Mouse (Mus musculus): ENCODE data around the gene Tmem229b. TPM values are rescaled to one million over a fixed set of nuclear protein-coding genes. Genes with fewer than 3 reads are reported as not detected.
"Not testable (repeated sequence)": the region's sequence is repeated elsewhere in the genome, so short reads cannot be mapped to it uniquely, and the experiment has no call there.

The Tmem229b gene
- polyA plus RNA-seq, 1 experiment from 2014 or later: 7.9 TPM

GRCm38 (mm10) chr12:78936494-78936893, 70.9 kb downstream of the Tmem229b start:
- no peaks in the 10 kb centered on the region for H3K4me1 ChIP-seq (replicated peaks; ENCODE audit: control insufficient read depth, insufficient read depth, low read length)
- 77% methylated on average over 4 of the region's 4 CpGs for WGBS
- no peaks in the 10 kb centered on the region for H3K36me3 ChIP-seq (ENCODE audit: control insufficient read depth, insufficient read depth, low read length)
- H3K9ac ChIP-seq (ENCODE audit: low read length): no peak overlapping the region
- DNase-seq (ENCODE audit: low spot score): no peak
- H3K9me3 ChIP-seq (ENCODE audit: control insufficient read depth, low read length): no peaks in the 10 kb centered on the region
- no peak overlapping the region for H3K4me3 ChIP-seq (ENCODE audit: low read depth, low read length)
- H3K27me3 ChIP-seq (ENCODE audit: control insufficient read depth, insufficient read depth, low read length): no peaks in the 10 kb centered on the region
- no peak overlapping the region for H3K27ac ChIP-seq (ENCODE audit: low read depth, low read length)
- no peak for ATAC-seq (replicated peaks; ENCODE audit: low FRiP score)
- no peak overlapping the region for H3K4me2 ChIP-seq (ENCODE audit: low read depth, low read length, severe bottlenecking)

GRCm38 (mm10) chr12:78929900-78930299, 77.5 kb downstream of the Tmem229b start:
- Histone ChIP-seq H3K27me3 (ENCODE audit: control insufficient read depth, insufficient read depth, low read length) (no peaks in the 10 kb centered on the region), H3K4me1 (replicated peaks; ENCODE audit: control insufficient read depth, insufficient read depth, low read length) (no peaks in the 10 kb centered on the region), H3K9ac (ENCODE audit: low read length) (no peak overlapping the region), H3K9me3 (ENCODE audit: control insufficient read depth, low read length) (no peaks in the 10 kb centered on the region), H3K4me2 (ENCODE audit: low read depth, low read length, severe bottlenecking) (no peak overlapping the region), H3K36me3 (ENCODE audit: control insufficient read depth, insufficient read depth, low read length) (no peaks in the 10 kb centered on the region), H3K4me3 (ENCODE audit: low read depth, low read length) (no peak overlapping the region), H3K27ac (ENCODE audit: low read depth, low read length) (no peak overlapping the region)
- WGBS: 83% methylated on average over 1 of the region's 1 CpGs
- DNase-seq (ENCODE audit: low spot score) (no peak), ATAC-seq (replicated peaks; ENCODE audit: low FRiP score) (no peak)

- H3K27ac ChIP-seq (ENCODE audit: low read depth, low read length): no peak overlapping the region
- WGBS: 87% methylated on average over 5 of the region's 5 CpGs
These were observed 80.1 kb downstream of the Tmem229b start for GRCm38 (mm10) chr12:78927287-78927686.

GRCm38 (mm10) chr12:78923539-78924189, 83.8 kb downstream of the Tmem229b start:
- ATAC-seq (replicated peaks; ENCODE audit: low FRiP score): no peak
- no peak overlapping the region for H3K27ac ChIP-seq (ENCODE audit: low read depth, low read length)
- WGBS: 95% methylated on average over 7 of the region's 7 CpGs
- H3K4me2 ChIP-seq (ENCODE audit: low read depth, low read length, severe bottlenecking): no peak overlapping the region
- H3K27me3 ChIP-seq (ENCODE audit: control insufficient read depth, insufficient read depth, low read length): no peaks in the 10 kb centered on the region
- H3K36me3 ChIP-seq (ENCODE audit: control insufficient read depth, insufficient read depth, low read length): no peaks in the 10 kb centered on the region
- no peak overlapping the region for H3K9ac ChIP-seq (ENCODE audit: low read length)
- DNase-seq (ENCODE audit: low spot score): no peak
- H3K4me1 ChIP-seq (replicated peaks; ENCODE audit: control insufficient read depth, insufficient read depth, low read length): no peaks in the 10 kb centered on the region
- H3K4me3 ChIP-seq (ENCODE audit: low read depth, low read length): no peak overlapping the region
- no peaks in the 10 kb centered on the region for H3K9me3 ChIP-seq (ENCODE audit: control insufficient read depth, low read length)

More at GRCm38 (mm10) chr12:78927287-78927686, 80.1 kb downstream of the Tmem229b start:
- no peaks in the 10 kb centered on the region for H3K4me1 ChIP-seq (replicated peaks; ENCODE audit: control insufficient read depth, insufficient read depth, low read length)
- no peak overlapping the region for H3K4me3 ChIP-seq (ENCODE audit: low read depth, low read length)
- DNase-seq (ENCODE audit: low spot score) (no peak), ATAC-seq (replicated peaks; ENCODE audit: low FRiP score) (no peak)
- no peaks in the 10 kb centered on the region for H3K36me3 ChIP-seq (ENCODE audit: control insufficient read depth, insufficient read depth, low read length)
- no peaks in the 10 kb centered on the region for H3K27me3 ChIP-seq (ENCODE audit: control insufficient read depth, insufficient read depth, low read length)
- no peak overlapping the region for H3K9ac ChIP-seq (ENCODE audit: low read length)
- no peak overlapping the region for H3K4me2 ChIP-seq (ENCODE audit: low read depth, low read length, severe bottlenecking)
- H3K9me3 ChIP-seq (ENCODE audit: control insufficient read depth, low read length): no peaks in the 10 kb centered on the region

GRCm38 (mm10) chr12:78922977-78923376, 84.5 kb downstream of the Tmem229b start:
- not testable (repeated sequence) for H3K9me3 ChIP-seq (ENCODE audit: control insufficient read depth, low read length); ATAC-seq (replicated peaks; ENCODE audit: low FRiP score); H3K27me3 ChIP-seq (ENCODE audit: control insufficient read depth, insufficient read depth, low read length); H3K9ac ChIP-seq (ENCODE audit: low read length); H3K27ac ChIP-seq (ENCODE audit: low read depth, low read length); H3K4me2 ChIP-seq (ENCODE audit: low read depth, low read length, severe bottlenecking); H3K4me1 ChIP-seq (replicated peaks; ENCODE audit: control insufficient read depth, insufficient read depth, low read length); DNase-seq (ENCODE audit: low spot score); H3K4me3 ChIP-seq (ENCODE audit: low read depth, low read length); H3K36me3 ChIP-seq (ENCODE audit: control insufficient read depth, insufficient read depth, low read length)

- Histone ChIP-seq H3K27me3 (ENCODE audit: control insufficient read depth, insufficient read depth, low read length) (no peaks in the 10 kb centered on the region), H3K4me3 (ENCODE audit: low read depth, low read length) (no peak overlapping the region), H3K27ac (ENCODE audit: low read depth, low read length) (no peak overlapping the region), H3K9ac (ENCODE audit: low read length) (no peak overlapping the region), H3K4me2 (ENCODE audit: low read depth, low read length, severe bottlenecking) (no peak overlapping the region), H3K9me3 (ENCODE audit: control insufficient read depth, low read length) (no peaks in the 10 kb centered on the region), H3K36me3 (ENCODE audit: control insufficient read depth, insufficient read depth, low read length) (no peaks in the 10 kb centered on the region), H3K4me1 (replicated peaks; ENCODE audit: control insufficient read depth, insufficient read depth, low read length) (no peaks in the 10 kb centered on the region)
- DNase-seq (ENCODE audit: low spot score): no peak
- WGBS: 79% methylated on average over 3 of the region's 3 CpGs
- no peak for ATAC-seq (replicated peaks; ENCODE audit: low FRiP score)
These were observed 85.4 kb downstream of the Tmem229b start for GRCm38 (mm10) chr12:78922058-78922457.

GRCm38 (mm10) chr12:78921421-78921820, 86.0 kb downstream of the Tmem229b start:
- ATAC-seq (replicated peaks; ENCODE audit: low FRiP score) (no peak), DNase-seq (ENCODE audit: low spot score) (no peak)
- Histone ChIP-seq H3K27me3 (ENCODE audit: control insufficient read depth, insufficient read depth, low read length) (no peaks in the 10 kb centered on the region), H3K9me3 (ENCODE audit: control insufficient read depth, low read length) (no peaks in the 10 kb centered on the region), H3K27ac (ENCODE audit: low read depth, low read length) (no peak overlapping the region), H3K4me2 (ENCODE audit: low read depth, low read length, severe bottlenecking) (no peak overlapping the region), H3K4me1 (replicated peaks; ENCODE audit: control insufficient read depth, insufficient read depth, low read length) (no peaks in the 10 kb centered on the region), H3K36me3 (ENCODE audit: control insufficient read depth, insufficient read depth, low read length) (no peaks in the 10 kb centered on the region), H3K4me3 (ENCODE audit: low read depth, low read length) (no peak overlapping the region), H3K9ac (ENCODE audit: low read length) (no peak overlapping the region)
- 81% methylated on average over 4 of the region's 4 CpGs for WGBS

GRCm38 (mm10) chr12:78919079-78919712, 88.2 kb downstream of the Tmem229b start:
- ATAC-seq (replicated peaks; ENCODE audit: low FRiP score): peak; percentile 81
- no peak overlapping the region for H3K4me2 ChIP-seq (ENCODE audit: low read depth, low read length, severe bottlenecking)

More at GRCm38 (mm10) chr12:78919079-78919712, 88.2 kb downstream of the Tmem229b start:
- DNase-seq (ENCODE audit: low spot score): peak; percentile 65
- H3K9ac ChIP-seq (ENCODE audit: low read length): no peak overlapping the region
- H3K27ac ChIP-seq (ENCODE audit: low read depth, low read length): no peak overlapping the region
- H3K9me3 ChIP-seq (ENCODE audit: control insufficient read depth, low read length): no peaks in the 10 kb centered on the region
- WGBS: 34% methylated on average over 16 of the region's 16 CpGs
- H3K4me1 ChIP-seq (replicated peaks; ENCODE audit: control insufficient read depth, insufficient read depth, low read length): no peaks in the 10 kb centered on the region
- no peaks in the 10 kb centered on the region for H3K36me3 ChIP-seq (ENCODE audit: control insufficient read depth, insufficient read depth, low read length)
- H3K27me3 ChIP-seq (ENCODE audit: control insufficient read depth, insufficient read depth, low read length): no peaks in the 10 kb centered on the region
- no peak overlapping the region for H3K4me3 ChIP-seq (ENCODE audit: low read depth, low read length)
